Mouse (Mus musculus) layer of hippocampus, adult 11-12 months (tissue): ENCODE measurements around the gene Clic4.
A peak's percentile ranks its signal among the peaks of the same experiment; 100 is the strongest.

ENCODE experiments used
- DNase-seq: peaks from one replicate; pipeline ENCODE4 v3.0.0; 2022; ENCODE audit warnings: low spot score

The Clic4 gene

DNA sequence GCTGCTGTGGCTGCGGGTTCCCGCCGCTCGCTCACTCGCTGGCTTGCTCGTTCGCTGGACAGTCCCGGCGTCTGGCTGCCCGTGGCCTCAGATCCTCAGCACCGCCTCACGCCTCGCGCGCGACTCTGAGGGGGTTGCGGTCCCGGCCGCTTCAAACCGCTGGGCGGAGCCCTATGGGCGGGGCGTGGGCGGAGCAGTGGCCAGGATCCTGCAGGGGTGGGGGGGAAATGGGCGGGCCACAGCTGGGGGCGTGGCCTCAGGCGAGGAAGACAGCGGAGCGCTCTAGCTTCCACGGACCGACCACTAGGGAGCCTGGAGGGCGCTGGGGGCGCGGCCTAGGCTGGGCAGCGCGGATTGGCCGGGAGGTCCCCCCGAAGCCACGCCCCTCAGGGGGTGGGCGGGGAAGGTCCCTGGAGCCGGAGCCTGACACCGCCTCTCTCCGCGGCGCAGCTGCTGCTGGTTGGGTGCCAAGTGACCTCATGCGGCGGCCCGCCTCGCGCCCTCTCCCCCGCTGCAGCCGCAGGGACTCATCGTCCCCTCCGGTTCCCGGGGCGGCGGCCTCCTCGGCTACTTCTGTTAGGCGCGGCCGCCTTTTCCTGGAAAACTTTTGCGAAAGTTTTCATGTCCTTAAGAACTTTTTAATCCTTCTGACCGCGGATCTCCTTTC is at the start of gene Clic4:
Clic4 (minus strand) TSS at position 175 of the 667 bp plus-strand sequence.
- peak; percentile 97 for DNase-seq

DNA sequence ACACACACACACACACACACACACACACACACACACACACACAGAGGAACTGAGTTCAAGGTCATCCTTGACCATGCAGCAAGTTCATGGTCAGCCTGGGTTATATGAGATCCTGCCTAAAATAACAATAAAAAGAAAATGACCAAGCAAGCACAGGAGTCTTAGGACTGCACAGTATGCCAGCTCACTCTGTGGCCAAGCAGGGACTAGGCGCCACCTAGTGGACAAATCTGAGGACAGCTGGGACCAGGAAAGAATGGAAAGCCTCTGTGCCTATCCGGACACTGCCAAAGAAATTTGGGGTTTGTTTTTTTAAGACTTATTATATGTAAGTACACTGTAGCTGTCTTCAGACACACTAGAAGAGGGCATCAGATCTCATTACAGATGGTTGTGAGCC is 45.4 kb upstream of the Clic4 start:
- peak; percentile 79 for DNase-seq

DNA sequence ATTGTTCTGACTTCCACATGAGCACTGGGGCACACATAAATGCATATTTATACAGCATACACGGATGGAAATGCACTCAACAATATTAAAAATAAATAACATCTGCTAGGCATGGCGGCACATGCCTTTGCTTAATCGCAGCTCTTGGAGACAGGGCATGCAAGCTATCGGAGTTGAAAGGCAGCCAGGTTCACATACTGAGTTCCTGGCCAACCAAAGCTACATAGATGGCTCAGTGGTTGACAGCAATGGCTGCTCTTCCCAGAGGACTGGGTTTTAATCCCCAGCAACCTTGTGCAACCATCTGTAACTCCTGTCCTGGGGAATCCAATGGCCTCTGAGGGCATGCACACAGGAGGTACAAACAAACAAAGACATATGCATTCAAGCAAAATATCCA is 44.9 kb upstream of the Clic4 start:
- no peak for DNase-seq

DNA sequence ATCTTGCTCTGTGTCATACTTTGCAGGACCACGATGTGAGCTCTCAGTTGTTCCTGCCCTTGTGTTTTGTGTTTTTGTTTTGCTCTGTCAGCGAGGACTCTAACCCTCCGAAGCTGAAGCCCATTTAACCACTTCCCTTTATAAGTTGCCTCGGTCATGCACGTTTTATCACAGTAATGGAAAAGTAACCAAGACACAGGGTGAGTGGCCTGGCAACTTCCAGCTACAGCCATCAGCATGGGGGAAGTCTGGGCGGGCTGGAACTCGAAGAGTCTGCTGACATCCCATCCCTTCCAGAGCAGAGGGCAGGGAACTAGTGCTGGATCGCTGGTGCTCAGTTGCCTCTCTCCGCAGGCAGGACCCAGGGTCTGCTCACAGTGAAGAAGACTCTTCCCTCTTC is 42.7 kb upstream of the Clic4 start:
- DNase-seq: no peak

DNA sequence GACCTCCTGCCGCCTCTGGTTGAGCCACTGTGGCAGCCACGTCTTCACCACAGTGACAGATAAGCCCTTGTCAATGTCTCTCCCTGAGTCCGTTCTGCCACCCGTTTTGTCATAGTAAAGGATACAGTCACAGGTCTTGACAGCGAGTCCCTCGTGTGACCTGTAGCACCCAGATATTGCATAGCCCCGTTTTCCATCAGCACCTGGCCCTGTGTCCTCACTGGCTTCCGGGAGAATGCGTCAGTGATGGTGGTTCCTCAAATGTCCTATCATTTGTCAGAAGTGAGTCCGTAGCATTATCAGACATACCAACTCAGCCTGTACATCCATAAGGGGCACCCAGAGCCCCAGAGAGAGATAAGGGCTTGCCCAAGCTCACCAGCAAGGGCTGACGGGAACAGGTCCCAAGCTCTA is 41.8 kb upstream of the Clic4 start:
- no peak for DNase-seq

DNA sequence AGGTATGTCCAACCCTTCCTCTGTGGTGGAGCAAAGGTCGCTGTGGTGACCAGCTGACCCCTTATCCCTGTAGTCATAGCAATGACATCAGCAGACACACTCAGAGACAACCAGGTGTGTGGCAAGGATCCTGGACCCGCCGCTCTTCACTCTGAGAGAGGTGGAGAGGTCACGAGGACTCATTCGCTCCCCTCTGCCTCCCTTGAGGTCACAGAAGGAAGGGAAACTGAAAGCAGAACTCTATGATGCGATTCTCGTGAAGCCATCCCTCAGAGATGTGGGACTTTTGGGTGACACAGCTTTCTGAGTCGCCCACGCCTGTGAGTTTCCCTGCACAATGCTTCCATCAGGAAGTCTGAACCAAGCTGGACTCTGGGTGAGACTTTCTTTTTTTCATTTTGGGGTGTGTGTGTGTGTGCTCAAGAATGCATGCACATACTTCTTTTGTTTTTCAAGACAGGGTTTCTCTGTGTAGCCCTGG is 41.2 kb upstream of the Clic4 start:
- peak; percentile 46 for DNase-seq

DNA sequence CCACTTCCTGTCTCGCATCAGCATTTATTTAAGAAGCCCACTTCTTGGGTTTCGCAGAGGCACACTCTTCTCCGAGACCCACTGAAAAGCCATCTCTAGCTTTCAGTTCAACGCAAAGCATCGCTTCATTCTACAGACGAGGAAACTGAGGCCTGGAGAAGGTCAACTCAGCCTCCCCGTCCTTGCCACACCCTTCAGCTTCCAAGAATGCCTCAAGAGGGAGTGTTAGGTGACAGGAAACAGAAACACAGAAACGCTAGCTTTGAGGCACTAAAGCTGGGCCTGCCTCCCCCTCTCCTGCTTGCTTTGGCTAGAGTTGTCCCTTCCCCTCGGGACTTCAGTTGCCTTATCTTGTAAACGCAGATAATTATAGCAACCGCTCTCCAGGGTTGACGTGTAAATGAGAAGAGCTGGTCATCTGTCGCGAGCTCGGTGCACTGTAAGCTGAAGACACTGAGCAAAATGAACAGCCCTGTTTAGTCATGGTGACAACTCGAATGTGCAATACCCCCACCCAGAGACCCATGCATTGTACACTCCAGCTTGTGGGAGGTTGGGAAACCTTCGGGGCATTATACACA is 40.6 kb upstream of the Clic4 start:
- DNase-seq: no peak

DNA sequence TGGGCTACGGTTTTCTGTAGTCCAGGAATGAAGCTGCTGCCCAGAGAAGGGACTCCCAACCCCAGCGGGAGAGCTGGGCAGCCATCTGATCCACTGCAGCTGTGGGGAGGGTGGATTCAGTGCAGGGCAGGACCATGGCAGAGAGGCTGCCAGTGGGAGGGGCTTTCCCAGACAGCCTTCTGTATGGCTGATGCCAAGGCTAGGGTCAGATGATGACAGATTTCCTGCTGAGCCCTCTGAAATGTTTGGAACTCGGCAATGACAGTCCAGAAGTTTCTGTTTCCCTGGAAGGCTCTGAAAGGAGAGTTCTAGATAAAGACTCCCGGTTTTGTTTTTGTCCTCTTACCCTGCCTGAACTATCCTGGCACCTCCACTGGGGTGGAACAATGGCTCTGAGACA is 40.1 kb upstream of the Clic4 start:
- peak; percentile 70 for DNase-seq

DNA sequence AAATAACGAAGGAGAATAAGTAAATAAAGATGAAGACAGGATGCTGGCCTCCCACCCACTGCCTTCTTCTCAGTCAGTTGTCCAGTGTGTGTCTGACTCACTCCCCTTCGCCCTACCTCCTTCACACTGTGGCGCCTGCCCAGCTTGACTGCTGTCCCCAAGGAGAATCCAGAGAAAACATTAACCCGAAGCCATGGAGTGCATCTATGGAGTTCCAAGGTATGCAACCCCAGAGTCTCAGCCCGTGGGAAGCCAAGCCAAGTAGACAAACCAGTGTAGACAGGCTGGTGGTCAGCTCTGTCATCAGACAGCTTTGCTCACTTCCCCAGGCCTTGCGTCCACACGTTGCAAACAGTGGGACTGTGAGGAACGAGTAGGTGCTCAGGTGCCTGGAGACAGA is 37.8 kb upstream of the Clic4 start:
- DNase-seq: no peak

DNA sequence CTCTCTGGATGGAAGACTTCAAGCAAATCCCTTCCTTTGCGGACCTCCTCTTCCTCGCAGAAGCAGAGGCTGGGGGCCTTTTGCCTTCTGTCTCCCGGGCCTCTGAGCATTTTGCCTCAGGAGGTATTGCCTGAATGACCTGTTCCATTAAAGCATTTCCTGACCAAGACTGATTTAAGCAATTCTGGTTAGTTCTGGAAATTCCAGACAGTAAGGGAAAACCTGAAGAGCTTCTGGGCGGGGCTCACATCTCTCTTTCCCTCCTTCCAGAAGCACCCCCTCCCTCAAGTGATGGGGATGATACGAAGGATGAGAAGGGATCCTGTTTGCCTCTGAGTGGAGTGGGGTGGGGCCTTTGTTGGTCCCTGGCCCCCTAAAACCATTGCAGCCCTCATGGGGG is 37.1 kb upstream of the Clic4 start:
- DNase-seq: no peak

DNA sequence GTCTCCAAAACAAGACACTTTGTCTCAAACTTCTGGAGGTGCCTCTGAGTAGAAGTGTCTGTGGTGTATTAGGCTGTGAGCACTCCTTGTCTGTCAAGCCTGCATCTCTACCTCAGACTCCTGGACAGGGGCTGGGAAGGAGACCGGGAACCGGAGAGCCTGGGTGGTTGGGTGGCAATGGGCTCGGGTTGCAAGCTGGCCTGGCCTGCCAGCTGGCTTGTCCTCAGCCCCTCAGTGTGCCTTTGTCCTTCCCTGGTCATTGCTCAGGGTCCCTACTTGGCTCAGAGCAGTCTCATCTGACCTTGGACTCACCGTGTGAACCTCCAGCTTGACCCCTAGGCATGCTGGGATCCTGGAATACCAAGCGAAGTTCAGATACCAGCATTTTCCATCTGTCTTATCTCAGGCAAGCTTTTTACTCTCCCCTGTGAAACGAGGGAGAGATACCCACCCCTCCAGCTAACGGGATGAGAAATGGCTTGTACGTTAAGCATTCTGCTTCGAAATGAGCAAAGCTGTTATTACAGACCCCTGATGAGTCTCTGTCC is 36.6 kb upstream of the Clic4 start:
- DNase-seq: no peak

DNA sequence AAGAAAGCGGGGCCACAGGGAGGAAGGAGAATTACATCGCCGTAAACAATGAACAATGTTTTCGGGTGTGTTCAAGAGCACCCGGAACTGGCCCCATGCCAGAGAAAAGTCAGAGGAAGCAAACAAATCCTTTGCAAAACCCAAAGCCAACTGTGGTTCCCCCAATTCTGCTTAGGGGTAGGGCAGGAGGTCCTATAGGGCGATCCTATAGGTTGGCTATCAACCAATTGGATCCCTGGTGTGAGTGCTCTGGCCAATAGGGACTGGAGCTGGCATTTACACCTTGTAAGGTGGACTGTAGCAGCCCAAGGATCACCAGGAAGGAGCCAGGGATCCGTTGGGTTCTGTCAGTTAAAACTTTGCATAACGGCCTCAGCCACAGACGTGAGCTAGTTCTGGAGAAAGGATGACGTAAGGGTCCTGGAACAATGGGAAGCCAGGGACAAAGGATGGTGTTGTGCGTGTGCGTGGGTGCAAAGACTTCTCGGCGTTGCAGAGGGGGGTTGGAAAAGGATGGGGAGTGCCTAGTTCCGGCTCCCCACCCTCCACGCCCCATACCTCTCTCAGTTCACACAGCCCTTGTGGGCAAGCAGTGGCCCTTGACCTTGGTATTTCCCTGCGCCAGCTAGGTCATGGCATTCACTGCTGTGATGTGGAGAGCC is 34.5 kb upstream of the Clic4 start:
- DNase-seq: no peak

DNA sequence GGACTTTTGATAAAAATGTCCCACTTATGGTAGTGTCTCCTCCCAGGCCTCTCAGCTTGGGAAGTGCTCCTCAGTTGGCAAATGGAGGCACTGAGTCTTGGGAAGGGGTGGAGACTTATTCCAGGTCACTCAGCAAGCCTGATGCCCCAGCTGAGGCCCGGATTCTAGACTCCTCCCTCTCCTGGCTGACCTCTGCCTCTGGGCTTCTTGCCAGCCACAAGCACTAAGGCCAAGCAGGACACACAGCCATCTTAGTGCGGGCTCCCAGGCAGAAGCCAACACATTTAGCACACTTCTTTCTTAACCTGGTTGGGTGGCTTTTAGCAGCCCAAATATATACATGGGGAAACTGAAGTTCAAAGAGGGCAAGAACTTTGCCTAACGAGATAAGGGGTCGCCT is 33.9 kb upstream of the Clic4 start:
- peak; percentile 63 for DNase-seq

DNA sequence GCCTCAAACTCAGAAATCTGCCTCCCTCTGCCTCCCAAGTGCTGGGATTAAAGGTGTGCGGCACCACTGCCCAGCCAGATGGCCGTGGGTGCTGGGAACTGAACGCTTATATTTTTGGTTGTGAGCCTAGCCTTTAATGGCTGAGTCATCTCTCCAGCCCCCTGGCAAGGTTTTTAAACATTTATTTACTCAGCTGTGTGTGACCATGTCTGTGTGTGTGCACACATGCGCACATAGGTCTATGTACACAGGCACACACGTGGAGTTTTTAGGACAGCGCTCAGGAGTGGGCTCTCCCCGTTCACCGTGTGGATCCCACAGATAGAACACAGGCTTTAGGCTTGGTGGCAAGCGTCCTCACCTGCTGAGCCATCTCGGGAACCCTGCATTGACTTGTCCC is 29.6 kb upstream of the Clic4 start:
- DNase-seq: no peak

DNA sequence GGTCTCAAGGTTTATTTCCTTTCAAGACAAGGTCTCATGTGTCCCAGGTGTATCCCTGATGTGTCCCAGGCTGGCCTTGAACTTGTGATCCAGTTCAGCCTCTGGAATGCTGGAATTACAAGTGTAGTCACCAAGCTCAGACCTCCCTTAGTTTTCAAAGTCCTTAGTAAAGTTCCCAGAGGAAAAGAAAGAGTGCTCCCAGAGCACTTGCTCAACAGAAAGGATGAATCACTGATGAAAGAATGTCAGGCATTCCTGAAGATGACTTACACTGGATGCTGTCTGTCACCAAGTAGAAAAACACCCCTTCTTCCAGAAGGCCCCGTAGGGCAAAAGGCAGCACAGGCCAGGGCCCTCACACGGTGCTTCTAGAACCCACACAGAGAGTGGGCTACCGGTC is 28.6 kb upstream of the Clic4 start:
- DNase-seq: no peak

DNA sequence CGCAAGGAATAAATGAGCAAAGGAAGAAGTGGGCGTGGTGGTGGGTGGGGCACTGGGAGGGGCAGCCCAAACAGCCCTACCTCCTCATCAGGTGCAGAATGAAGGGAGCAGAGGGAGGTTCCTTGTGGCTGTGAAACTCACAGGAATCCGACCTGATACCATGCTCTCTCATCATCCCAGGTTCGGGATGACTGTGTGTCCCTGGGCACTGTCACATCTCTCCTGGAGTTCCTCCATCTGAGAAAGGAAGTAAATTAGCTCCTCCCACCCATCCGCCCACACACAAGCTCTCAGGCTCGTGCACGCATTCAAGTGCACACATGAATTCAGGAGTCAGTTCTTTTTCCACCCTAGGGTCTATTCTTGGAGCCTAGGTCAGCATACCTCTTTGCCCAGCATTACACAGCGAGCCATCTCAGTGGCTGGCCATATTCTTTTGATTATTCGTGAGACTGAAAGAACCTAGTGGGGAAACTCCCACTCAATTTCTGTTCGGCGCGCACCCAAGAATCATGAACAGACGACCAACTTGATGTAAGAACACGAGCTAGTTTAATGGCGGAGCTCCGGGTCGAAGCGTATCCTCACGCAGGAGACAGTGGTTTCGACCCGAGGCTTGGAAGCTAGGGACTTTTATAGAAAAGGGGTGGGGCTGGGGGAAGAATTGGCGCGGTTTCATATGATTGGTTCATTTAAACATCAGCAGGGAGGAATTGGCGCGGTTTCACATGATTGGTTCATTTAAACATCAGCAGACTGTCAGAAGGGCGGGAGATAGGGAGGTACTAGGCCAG is 27.8 kb upstream of the Clic4 start:
- DNase-seq: no peak

DNA sequence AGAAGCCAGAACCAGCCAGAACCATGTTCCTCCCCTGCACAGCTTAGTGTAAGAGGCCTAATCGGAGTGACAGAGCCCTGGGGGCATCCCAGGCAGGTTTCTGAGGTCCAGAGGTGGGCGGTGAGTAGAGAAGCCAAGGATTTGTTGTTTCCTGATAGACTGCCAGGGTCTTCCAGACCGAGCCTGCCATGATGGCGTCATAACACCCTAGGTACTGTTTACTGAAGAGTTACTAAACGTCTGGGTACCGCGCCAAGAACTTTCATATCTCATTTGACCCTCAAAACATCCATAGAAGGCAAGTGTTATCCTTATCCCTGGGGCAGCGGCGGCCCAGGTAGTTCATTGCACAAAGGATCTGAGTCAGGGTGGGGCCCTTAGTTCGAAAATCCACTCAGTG is 26.1 kb upstream of the Clic4 start:
- no peak for DNase-seq

DNA sequence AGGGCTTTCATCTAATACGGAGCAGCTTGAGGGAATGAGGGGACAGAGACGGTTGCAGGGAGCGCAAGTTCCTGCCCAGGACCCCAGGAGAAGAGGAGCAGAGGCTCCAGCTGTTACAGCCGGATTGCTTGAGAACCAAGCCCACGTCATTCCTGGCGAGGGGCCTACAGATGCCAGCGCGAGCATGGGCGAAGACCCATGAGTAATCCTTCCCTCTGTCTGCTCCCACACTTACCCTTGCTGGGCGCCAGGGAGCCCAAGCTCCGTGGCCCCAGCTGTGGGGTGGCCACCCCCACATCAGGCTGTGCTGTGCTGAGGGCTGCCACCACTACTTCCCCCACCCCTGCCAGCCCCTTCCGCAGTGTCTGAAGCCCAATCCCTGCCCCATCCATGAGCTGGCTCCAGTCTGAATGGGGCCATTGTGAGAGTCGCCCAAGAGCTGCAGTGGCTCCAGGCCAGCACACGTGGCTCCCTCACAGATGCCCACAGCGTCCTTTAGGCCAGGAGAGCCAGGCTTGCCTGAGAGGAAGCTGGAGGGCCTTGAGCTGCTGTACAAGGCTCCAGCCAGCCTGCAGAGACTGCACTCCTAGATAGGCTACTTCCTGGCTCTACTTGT is 25.4 kb upstream of the Clic4 start:
- peak; percentile 82 for DNase-seq

DNA sequence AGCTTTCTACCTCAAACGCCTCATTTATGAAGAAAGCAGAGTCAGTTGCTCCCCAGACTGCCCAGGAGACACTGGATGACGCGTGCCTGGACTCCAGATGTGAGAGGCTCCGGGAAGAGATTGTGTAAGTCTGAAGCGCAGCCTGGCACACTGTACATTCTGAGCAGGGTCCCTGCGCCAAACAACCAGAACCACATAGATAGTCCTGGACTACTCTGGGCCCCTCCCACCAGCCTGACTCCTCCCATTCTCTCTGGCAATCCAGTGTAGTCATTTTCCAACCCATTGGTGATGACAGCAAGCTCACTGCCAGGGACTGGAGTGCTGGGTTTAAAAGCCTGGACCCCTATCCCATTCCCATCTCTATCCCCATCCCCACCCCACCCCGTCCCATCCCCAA is 24.5 kb upstream of the Clic4 start:
- peak; percentile 43 for DNase-seq

DNA sequence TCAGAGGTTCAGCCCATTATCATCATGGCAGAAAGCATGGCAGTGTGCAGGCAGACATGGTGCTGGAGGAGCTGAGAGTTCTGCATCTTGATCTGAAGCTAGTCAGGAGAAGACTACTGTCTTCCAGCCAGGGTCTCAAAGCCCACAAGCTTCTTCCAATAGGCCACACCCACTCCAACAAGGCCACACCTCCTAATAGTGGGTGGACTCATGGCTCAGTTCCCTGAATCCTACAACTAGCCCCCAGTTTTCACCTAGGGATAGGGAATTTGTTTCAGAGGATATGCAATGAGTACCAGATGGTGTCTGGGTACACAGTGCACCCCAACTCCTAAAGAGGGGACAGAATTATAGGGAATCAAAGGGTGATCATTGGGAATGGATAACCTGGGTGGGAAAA is 24.0 kb upstream of the Clic4 start:
- DNase-seq: no peak

DNA sequence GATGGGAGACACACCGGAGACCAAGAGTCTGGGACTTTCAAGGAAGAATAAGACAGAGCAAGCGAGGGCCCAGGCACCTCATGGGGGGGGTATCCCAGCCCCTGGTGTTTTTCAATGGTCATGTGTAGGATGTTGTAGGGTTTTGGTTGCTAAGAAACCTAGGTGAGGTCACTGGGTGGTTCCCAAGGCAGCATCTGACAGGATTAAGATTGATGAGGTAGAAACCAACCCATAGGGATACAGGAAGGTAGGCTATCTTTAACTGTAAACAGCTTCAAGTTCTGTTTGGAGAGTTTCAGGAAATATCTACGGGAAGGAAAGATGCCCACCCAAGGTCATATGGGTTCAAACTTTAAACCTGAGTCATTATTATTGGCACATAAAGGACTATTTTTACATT is 21.2 kb upstream of the Clic4 start:
- no peak for DNase-seq

DNA sequence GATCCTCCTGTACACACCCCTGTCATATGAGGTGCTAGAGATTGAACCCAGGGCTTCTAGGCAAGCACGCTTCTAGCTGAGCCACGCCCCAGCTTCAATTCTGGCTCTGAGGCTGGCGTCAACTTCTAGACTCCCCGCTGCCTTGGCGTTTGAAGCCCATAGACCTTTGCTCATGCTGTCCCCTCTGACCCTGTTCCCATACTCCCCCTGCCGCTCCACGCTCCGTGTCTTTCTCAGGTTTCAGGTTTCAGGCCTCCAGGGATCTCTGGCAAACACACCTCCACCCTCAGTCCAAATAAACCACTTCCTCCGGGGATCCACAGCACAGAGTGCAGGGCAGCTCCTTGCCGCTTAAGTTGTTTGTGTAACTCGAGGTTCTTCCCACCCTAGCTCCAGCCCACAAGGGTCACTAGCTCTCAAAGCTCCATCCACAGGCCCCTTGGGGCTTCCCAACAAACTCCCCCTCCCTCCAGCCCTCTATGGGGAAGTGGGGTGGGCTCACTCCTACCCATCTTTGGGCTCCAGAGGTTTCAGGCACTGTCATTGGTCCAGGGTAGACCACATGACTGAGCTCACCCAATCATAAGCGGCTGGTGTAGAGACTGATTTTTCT is 20.0 kb upstream of the Clic4 start:
- DNase-seq: no peak
